Mouse (Mus musculus): ENCODE data around the gene Olfr142.
"Not testable (repeated sequence)": the region's sequence is repeated elsewhere in the genome, so short reads cannot be mapped to it uniquely, and the experiment has no call there.

Olfr142 gene

GRCm38 (mm10) chr2:90257492-90257891 is at the start of gene Olfr142:
Olfr142 (minus strand) TSS chr2:90257592.
- no peak for DNase-seq (ENCODE audit: low spot score)

GRCm38 (mm10) chr2:90292741-90293140 is 35.3 kb upstream of the Olfr142 start, which contains the start of gene Olfr1272:
Olfr1272 (minus strand) TSS chr2:90292841.
- no peak for DNase-seq (ENCODE audit: low spot score)

GRCm38 (mm10) chr2:90270932-90271331 is 13.5 kb upstream of the Olfr142 start, which contains the start of gene Olfr1271:
Olfr1271 (minus strand) TSS chr2:90271032.
- DNase-seq (ENCODE audit: low spot score): no peak

- DNase-seq (ENCODE audit: low spot score): not testable (repeated sequence)
Measured at GRCm38 (mm10) chr2:90224393-90224792, 33.0 kb downstream of the Olfr142 start, which contains the start of gene Olfr1506. Olfr1506 (minus strand) TSS chr2:90224493.
